Mouse (Mus musculus) embryonic facial prominence, embryonic 14.5 days (tissue): ENCODE measurements at regions not wholly inside any gene's neighbourhood (a gene's known extent, or its start where the extent isn't known, plus 50 kb on each side); places are given as distances from the start of the nearest gene placed in this dataset.

Source experiments
- ATAC-seq: fragments of 200-750 bp; cut with Nextera tagmentation; 2 replicates; pipeline ENCODE4 v1.8.0; 2017; ENCODE audit warnings: low read depth, moderate number of reproducible peaks, moderate TSS enrichment
- DNase-seq: peaks from one replicate; pipeline ENCODE4 v3.0.0-alpha.2; 2015; ENCODE audit warnings: low spot score
- H3K27ac ChIP-seq: fragments of 300-500 bp; sonication (generic); replicated peaks from 2 replicates; pipeline ENCODE4 v1.5.1; 2014; ENCODE audit warnings: low read depth, mild to moderate bottlenecking, low read length, moderate library complexity
- H3K27me3 ChIP-seq: fragments of 300-500 bp; sonication (generic); replicated peaks from 2 replicates; pipeline ENCODE4 v1.6.1; 2014; ENCODE audit warnings: low read length; ENCODE audit not compliant: control insufficient read depth, insufficient read depth
- H3K36me3 ChIP-seq: fragments of 300-500 bp; sonication (generic); 2 replicates; pipeline ENCODE4 v1.6.1; 2014; ENCODE audit warnings: low read length, mixed read lengths; ENCODE audit not compliant: control insufficient read depth, insufficient read depth
- H3K4me1 ChIP-seq: fragments of 300-500 bp; sonication (generic); 2 replicates; pipeline ENCODE4 v1.6.1; 2014; ENCODE audit warnings: antibody characterized with exemption, low read length; ENCODE audit not compliant: control insufficient read depth, insufficient read depth
- H3K4me2 ChIP-seq: fragments of 300-500 bp; sonication (generic); 2 replicates; pipeline ENCODE4 v1.6.1; 2014; ENCODE audit warnings: low read depth, mild to moderate bottlenecking, low read length, moderate library complexity, mixed read lengths
- H3K4me3 ChIP-seq: fragments of 300-500 bp; sonication (generic); 2 replicates; pipeline ENCODE4 v1.5.1; 2014; ENCODE audit warnings: low read depth, mild to moderate bottlenecking, low read length
- H3K9ac ChIP-seq: fragments of 300-500 bp; sonication (generic); 2 replicates; pipeline ENCODE4 v1.6.1; 2014; ENCODE audit warnings: low read depth, mild to moderate bottlenecking, low read length, moderate library complexity, mixed read lengths
- H3K9me3 ChIP-seq: fragments of 300-500 bp; sonication (generic); 2 replicates; pipeline ENCODE4 v1.6.1; 2016; ENCODE audit warnings: low read length; ENCODE audit not compliant: control insufficient read depth
- WGBS: fragments of 180-500 bp; shearing (Covaris S2); extraction: QIAGEN DNeasy Blood & Tissue Kit; methylation state at CpG from one replicate; pipeline ENCODE4 v1.1.7; 2014; 5-methylcytosine and 5-hydroxymethylcytosine counted together

DNA sequence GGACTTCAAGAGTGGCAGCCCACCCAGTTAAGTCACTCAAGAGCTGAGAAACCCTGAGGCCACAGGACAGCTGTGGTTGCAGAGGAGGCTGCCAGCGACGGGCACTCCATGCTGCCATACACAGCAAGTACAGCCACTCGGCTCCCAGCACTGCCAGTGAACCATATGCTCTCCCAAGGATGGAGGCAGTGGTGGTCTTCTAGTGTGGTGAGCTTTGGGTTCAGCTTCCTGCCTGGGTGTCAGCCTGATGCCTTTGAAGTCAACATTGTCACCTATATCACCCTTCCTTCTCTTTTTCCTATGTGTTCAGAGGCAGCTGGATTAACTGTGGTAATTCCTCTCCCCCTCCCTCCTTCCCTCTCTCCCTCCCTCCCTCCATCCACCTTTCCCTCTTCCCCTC lies 79.5 kb downstream of the Il9r start:
- H3K4me2 ChIP-seq = no peak overlapping the region
- H3K36me3 ChIP-seq = no peaks in the 10 kb centered on the region
- H3K9me3 ChIP-seq = no peaks in the 10 kb centered on the region
- DNase-seq = no peak
- H3K9ac ChIP-seq = no peak overlapping the region
- H3K27me3 ChIP-seq = no peaks in the 10 kb centered on the region
- H3K4me3 ChIP-seq = no peak overlapping the region
- no peaks in the 10 kb centered on the region for H3K4me1 ChIP-seq
- WGBS = 95% methylated on average over 3 of the region's 3 CpGs
- ATAC-seq = no peak
- no peak overlapping the region for H3K27ac ChIP-seq

GRCm38 (mm10) chr11:32118844-32119629 lies 81.0 kb downstream of the Il9r start:
- Histone ChIP-seq H3K36me3 (no peaks in the 10 kb centered on the region), H3K4me3 (no peak overlapping the region), H3K4me2 (no peak overlapping the region), H3K4me1 (no peaks in the 10 kb centered on the region), H3K27me3 (no peaks in the 10 kb centered on the region), H3K9me3 (no peaks in the 10 kb centered on the region), H3K9ac (no peak overlapping the region), H3K27ac (no peak overlapping the region)
- ATAC-seq = peak; percentile 76; the same call in 1 of the 2 replicates
- no peak for DNase-seq
- 39% methylated on average over 14 of the region's 14 CpGs for WGBS

- Histone ChIP-seq H3K4me2 (no peak overlapping the region), H3K9me3 (no peaks in the 10 kb centered on the region), H3K36me3 (no peaks in the 10 kb centered on the region), H3K4me3 (no peak overlapping the region), H3K27me3 (no peaks in the 10 kb centered on the region), H3K4me1 (no peaks in the 10 kb centered on the region), H3K9ac (no peak overlapping the region), H3K27ac (no peak overlapping the region)
- DNase-seq (no peak), ATAC-seq (no peak)
- WGBS = 34% methylated on average over 2 of the region's 2 CpGs
These were observed 82.1 kb downstream of the Il9r start for GRCm38 (mm10) chr11:32117930-32118329.

- DNase-seq (peak; percentile 80), ATAC-seq (peak; percentile 85)
- Histone ChIP-seq H3K36me3 (no peaks in the 10 kb centered on the region), H3K27ac (no peak overlapping the region), H3K27me3 (no peaks in the 10 kb centered on the region), H3K9me3 (no peaks in the 10 kb centered on the region), H3K4me3 (no peak overlapping the region), H3K4me2 (no peak overlapping the region), H3K9ac (no peak overlapping the region), H3K4me1 (no peaks in the 10 kb centered on the region)
- 27% methylated on average over 2 of the region's 2 CpGs for WGBS
These were observed 86.8 kb downstream of the Il9r start for GRCm38 (mm10) chr11:32113118-32113826.

DNA sequence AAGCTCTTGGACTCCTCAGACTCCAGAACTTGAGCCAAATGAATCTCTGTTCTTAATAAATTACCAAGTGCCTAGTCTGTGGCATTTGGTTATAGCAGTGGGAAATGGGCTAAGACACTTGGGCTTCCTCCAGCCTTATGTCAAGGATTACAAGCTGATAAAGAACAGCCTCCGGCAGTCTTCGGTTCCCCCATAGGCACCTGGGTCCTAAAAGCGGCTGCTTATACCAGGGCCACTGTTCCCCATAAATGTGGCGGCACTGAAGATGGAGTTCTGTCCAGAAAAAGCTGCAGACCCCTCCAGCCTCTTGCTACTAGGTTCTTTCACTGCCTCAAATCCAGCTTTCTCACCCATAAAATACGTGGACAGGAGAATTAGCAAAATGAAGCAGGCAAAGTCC lies 87.6 kb downstream of the Il9r start:
- Histone ChIP-seq H3K9ac (no peak overlapping the region), H3K36me3 (no peaks in the 10 kb centered on the region), H3K9me3 (no peaks in the 10 kb centered on the region), H3K27me3 (no peaks in the 10 kb centered on the region), H3K4me2 (no peak overlapping the region), H3K4me1 (no peaks in the 10 kb centered on the region), H3K27ac (no peak overlapping the region), H3K4me3 (no peak overlapping the region)
- DNase-seq (no peak), ATAC-seq (no peak)
- WGBS = 34% methylated on average over 5 of the region's 5 CpGs

DNA sequence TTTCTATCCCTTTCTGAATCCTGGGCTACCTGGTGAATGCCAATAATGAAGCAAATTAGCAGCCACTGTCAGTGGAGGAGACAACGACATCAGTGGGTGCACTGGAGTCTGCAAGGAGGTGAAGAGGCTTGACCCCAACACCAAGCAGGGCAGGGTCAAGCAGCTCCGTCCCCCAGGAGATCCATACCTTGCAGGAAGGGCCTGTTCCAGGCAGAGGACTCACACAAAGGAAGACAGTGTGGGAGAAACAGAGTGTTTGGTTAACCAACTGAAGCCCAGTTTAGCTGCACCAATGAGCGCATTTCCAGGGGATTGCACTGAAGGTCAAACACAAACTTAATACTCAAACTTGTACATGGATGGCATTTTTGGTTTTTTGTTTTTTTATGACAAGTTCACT lies 88.2 kb downstream of the Il9r start:
- no peak overlapping the region for H3K27ac ChIP-seq
- WGBS = 40% methylated on average over 3 of the region's 3 CpGs
- H3K4me2 ChIP-seq = no peak overlapping the region
- H3K9ac ChIP-seq = no peak overlapping the region
- DNase-seq (no peak), ATAC-seq (no peak)
- no peaks in the 10 kb centered on the region for H3K36me3 ChIP-seq
- no peaks in the 10 kb centered on the region for H3K9me3 ChIP-seq
- no peaks in the 10 kb centered on the region for H3K27me3 ChIP-seq
- no peak overlapping the region for H3K4me3 ChIP-seq
- H3K4me1 ChIP-seq = no peaks in the 10 kb centered on the region

GRCm38 (mm10) chr11:32109911-32110310 lies 90.2 kb downstream of the Il9r start:
- 89% methylated on average over 3 of the region's 3 CpGs for WGBS
- Histone ChIP-seq H3K9ac (no peak overlapping the region), H3K4me2 (no peak overlapping the region), H3K27me3 (no peaks in the 10 kb centered on the region), H3K36me3 (no peaks in the 10 kb centered on the region), H3K4me3 (no peak overlapping the region), H3K4me1 (no peaks in the 10 kb centered on the region), H3K9me3 (no peaks in the 10 kb centered on the region), H3K27ac (no peak overlapping the region)
- no peak for DNase-seq
- no peak for ATAC-seq
